Mouse (Mus musculus): ENCODE measurements at regions not wholly inside any gene's neighbourhood (a gene's known extent, or its start where the extent isn't known, plus 50 kb on each side); places are given as distances from the start of the nearest gene placed in this dataset.
A peak's percentile ranks its signal among the peaks of the same experiment; 100 is the strongest.

DNA sequence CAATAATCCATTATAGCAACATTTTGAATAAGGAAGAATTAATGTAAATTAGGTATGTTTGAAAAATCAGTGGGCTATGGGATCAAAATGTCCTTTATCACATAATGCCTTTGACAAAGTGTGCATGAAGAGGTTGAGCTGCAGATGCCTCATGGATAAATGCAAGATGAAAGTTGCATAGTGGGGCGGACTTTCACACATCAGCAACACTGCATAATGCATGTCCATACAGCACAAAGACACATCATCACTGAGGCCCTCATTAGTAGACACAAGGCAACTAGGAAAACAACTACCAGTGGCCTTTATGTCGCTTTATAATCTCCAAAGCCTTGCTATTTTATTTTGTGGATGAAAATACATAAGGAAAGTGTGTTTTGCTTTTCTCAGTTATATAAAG lies 105.8 kb upstream of the Rap2b start:
- DNase-seq (ENCODE audit: low spot score) = no peak

DNA sequence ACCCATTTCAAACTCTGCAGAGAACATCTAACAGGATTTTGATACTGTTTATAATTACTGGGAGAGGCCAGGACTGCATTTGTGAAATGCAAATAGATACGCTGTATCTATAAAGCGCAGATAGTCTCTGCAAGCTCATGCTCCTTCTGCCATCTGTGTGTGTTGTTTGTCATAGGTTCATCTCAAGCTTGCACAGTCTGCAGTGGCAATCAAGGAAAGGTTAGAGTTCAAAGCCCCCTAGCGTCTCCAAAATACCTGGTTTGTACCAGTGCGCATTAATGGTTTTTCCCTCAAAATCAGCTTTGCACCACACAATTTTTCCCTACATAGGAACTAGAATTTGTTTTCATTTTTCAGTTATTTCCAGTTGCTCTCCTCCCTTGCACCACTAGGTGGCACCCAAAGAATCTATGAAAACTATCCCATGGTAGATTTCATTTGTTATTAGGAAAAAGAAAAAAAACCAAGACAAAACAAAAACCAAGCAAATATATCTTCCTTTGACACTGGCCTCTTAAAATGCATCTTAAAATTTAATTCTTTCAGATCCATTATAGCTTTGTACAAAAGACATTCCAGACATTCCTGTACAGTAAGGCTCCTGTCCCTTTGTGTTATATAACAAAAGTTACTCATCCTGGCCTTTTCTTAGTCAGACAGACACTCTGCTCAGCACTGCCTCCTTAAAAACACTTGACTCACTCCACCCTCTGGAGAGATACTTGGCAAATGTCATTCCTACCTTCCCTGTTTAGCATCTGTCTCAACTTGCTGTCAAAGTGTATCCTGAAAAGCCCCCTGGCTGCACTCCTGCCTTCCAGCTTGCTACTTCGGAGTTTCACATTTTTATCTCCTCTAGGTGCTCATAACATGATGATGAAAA lies 92.7 kb upstream of the Rap2b start:
- peak; percentile 79 for DNase-seq (ENCODE audit: low spot score)

DNA sequence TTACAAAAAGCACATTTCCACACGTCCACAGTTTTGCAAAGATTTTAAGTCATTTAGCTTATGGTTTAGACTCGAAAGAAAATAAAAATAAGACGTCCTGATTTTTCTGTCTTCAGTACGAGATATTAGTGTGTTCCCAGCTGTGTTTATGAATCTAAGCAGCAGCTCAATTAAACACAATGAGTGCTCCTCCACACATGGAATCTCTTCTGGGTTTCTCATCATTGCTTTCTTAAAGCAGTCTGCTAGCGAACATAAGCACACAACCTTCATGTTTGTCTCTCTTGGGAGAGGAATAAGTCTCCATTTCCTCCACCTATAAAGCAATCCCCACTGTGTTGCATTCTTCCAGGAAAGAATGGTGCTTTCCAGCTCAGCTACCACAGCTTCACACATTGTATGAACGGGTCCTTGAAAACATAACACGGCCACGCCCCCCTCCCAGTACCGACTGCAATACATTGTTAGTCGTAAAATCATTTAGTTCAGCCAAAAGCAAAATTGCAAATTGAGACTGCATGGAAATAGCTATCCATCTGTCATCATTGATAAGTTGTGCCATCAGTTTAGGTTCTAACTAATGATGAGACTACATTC lies 75.4 kb upstream of the Rap2b start:
- no peak for DNase-seq (ENCODE audit: low spot score)

DNA sequence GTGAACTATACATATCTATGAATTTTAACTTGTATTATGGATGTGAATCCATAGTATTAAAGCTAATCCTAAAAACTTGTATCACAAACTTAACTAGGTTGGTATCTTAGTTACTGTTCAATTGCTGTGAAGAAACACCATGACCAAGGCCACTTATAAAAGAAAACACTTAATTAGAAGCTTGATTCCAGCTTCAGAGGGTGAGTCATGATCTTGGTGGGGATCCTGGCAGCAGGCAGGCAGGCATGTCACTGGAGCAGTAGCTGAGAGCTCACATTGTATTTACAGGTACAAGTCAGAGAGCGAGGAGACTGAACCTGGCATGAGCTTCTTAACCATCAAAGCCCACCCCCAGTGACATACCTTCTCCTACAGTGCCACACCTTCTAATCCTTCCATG lies 73.2 kb upstream of the Rap2b start:
- no peak for DNase-seq (ENCODE audit: low spot score)

DNA sequence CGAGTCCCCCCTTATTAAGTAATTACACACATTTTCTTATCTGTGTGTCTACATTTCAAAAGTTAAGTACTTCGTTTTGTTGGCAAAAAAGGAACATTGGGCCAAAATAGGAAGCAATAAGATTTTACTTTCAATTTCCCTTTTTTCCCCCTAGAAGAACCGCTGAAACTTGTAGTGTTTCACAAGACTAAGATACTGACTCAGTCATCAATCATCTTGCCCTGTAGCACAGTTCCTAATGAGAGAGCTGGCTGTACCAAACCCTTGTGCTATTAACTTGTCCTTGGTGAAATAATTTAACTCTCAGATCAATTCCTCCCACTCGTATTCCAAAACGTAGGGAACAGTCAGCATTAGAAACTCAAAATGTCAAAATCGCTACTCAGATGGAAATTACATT lies 66.6 kb upstream of the Rap2b start:
- DNase-seq (ENCODE audit: low spot score) = peak; percentile 85

DNA sequence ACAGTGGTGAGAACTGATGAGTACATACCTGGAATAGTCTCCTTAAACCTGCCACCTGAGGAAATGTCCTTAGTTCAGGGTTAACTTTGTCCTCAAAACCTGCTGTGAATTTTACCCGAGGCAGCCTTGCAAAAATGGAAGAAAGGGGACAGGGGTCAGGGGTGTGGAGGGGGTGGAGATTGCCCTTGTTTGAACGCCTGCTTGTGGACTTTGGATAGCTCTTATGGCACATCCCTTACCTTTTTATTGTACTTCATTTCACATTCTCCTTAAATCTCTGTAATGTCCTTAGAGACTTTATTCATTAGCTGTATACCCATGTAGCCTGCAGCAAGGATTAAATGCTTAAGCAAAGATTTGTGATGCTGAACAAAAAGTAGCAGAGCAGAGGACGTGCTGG lies 64.1 kb upstream of the Rap2b start:
- no peak for DNase-seq (ENCODE audit: low spot score)

DNA sequence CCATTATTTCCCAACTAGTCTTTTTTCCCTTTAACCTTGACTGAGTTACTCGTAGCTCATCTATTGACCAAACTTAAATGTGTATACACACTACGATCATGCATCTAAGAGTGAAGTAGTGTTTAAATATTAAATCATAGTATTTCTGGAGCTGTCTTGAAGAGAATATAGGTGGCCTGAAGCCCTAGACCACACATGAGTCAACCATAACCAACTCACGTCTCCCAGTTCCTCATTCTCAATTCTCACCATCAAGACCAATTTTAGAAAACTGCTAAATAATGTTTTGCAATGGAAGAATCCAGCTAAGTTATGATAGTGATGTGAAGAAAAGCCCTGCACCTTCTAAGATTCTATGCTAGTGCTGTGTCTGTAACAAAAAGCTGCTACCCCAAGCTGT lies 59.2 kb upstream of the Rap2b start:
- no peak for DNase-seq (ENCODE audit: low spot score)

DNA sequence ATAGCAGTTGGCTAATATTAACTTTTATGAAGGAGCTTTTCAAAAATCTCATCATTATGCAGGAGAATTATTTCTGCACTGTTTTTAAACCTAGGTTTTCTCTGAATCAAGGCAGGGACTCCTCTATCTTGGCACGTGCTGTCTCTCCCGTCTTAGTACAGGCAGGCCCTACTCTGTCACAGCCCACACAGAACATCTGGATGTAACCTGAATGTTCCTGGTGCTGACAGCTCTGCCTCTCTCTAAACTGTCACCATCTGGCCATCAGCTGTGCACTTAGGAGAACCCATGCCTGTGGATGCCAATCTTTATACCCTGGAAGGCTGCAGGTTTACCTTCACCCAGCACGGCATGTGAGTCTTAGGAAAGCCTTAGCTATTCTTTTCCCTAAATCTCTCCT lies 58.0 kb upstream of the Rap2b start:
- DNase-seq (ENCODE audit: low spot score) = peak; percentile 47

DNA sequence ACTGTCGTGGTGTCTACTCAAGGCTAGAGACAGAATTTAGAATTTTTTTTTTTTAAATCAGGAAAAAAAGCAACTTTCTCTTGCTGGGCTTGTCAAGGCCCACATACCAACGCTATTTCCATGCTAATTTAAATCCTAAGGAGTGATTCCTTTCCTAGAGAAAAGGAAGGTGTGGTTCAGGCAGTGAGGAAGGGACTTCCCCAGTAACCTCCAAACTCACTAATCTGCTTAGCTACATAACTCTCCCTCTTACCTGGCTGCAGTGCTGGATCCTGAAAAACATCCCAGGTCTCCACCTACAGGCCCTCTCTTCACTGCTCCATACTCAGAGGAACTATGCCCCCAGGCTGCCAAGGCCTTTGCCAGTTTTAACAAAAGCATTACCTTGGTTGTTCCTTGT lies 55.1 kb upstream of the Rap2b start:
- no peak for DNase-seq (ENCODE audit: low spot score)

DNA sequence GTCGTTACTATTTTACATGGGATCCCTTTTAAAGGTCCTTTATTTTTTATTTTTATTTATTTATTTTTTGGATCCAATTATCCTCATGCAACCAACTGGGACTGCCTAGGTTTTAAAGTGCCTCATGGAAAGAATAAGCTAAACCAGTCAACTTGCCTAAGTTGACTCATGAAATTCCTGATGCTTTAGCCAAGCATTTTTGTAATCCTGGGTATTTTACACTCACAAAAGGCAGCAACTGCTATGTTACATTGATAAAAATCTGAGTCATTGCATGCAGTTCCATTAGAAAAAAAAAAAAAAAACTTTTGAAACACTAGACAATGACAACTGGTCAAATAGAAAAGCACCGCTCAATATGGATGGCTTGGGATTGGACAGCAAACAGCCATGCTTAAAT lies 52.7 kb upstream of the Rap2b start:
- peak; percentile 49 for DNase-seq (ENCODE audit: low spot score)

DNA sequence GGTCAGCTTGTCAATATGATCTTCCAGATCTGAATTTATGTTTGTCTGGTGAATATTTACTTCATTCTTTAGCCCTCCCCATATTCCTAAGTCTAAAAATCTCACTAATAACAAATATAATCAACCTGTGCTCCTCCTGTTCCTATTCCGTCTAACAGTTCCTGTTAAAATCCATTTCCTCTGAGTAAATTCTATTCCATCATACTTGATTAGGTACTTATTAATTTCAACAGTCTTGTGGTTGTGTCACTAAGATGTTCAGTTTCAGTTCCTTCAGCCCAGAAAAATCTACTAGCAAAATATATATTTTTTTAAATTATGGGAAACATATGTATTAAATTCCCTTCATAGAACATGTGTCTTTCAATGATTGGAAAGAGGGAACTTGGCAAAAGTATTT lies 52.2 kb upstream of the Rap2b start:
- DNase-seq (ENCODE audit: low spot score) = no peak

Measured in adipocyte (in vitro differentiated cells).